Mouse (Mus musculus) heart, adult 2 months (tissue): Measurements from ENCODE around the gene Extl1.

Experiments used
- CTCF ChIP-seq: fragments of 200-600 bp; IDR thresholded peaks from 2 replicates; pipeline ENCODE4 v1.8.1; 2022; ENCODE audit warnings: antibody characterized with exemption, mild to moderate bottlenecking, moderate library complexity
- EP300 ChIP-seq: fragments of 200-500 bp; IDR thresholded peaks from 2 replicates; pipeline ENCODE4 v1.6.1; 2011; ENCODE audit warnings: low read depth, low read length, control low read depth; ENCODE audit not compliant: insufficient read depth
- POLR2A ChIP-seq: fragments of 200-500 bp; IDR thresholded peaks from 2 replicates; pipeline ENCODE4 v1.6.1; 2011; ENCODE audit warnings: mild to moderate bottlenecking, low read depth, low read length, control low read depth; ENCODE audit not compliant: insufficient read depth

GRCm38 (mm10) chr4:134416602-134417001, 33.0 kb upstream of the Extl1 start:
- TF ChIP-seq POLR2A (no peak), EP300 (no peak), CTCF (no peak)
